Mouse (Mus musculus) cerebellum, adult 2 months (tissue): ENCODE measurements around the gene Them7.

Source experiments
- CTCF ChIP-seq: fragments of 200-500 bp; IDR thresholded peaks from 2 replicates; pipeline ENCODE4 v1.5.1; 2011; ENCODE audit warnings: low read depth, mild to moderate bottlenecking, control low read depth, low read length, moderate library complexity, borderline replicate concordance; ENCODE audit not compliant: insufficient read depth
- POLR2A ChIP-seq: fragments of 200-500 bp; IDR thresholded peaks from 2 replicates; pipeline ENCODE4 v1.6.1; 2011; ENCODE audit warnings: low read length, control low read depth, borderline replicate concordance; ENCODE audit not compliant: insufficient read depth

GRCm38 (mm10) chr2:105375261-105375660 lies 151.1 kb downstream of the Them7 start:
- TF ChIP-seq CTCF, result no peak
- TF ChIP-seq POLR2A, result no peak
